Mouse (Mus musculus) cortical plate, adult 2 months (tissue): Measurements from ENCODE around the gene Sdc3.

ENCODE experiments used
- CTCF ChIP-seq: fragments of 200-500 bp; IDR thresholded peaks from 2 replicates; pipeline ENCODE4 v1.5.1; 2011; ENCODE audit warnings: mild to moderate bottlenecking, control low read depth, low read length; ENCODE audit not compliant: insufficient read depth; ENCODE audit errors: extremely low read depth
- POLR2A ChIP-seq: fragments of 200-500 bp; IDR thresholded peaks from 2 replicates; pipeline ENCODE4 v1.6.1; 2011; ENCODE audit warnings: mild to moderate bottlenecking, low read length, control low read depth; ENCODE audit not compliant: insufficient read depth; ENCODE audit errors: extremely low read depth

GRCm38 (mm10) chr4:130819806-130820205 lies 27.5 kb downstream of the Sdc3 start:
- TF ChIP-seq CTCF (no peak), POLR2A (no peak)
